Mouse (Mus musculus) heart, postnatal 0 days (tissue): ENCODE results near the gene Kat6b.

Experiments
- CTCF ChIP-seq: IDR thresholded peaks from 2 replicates; pipeline ENCODE4 v1.5.1; 2016; ENCODE audit warnings: antibody characterized with exemption, control low read depth, low read depth
- EP300 ChIP-seq: IDR thresholded peaks from 2 replicates; pipeline ENCODE4 v1.6.1; 2016; ENCODE audit warnings: antibody characterized with exemption, low read depth

DNA sequence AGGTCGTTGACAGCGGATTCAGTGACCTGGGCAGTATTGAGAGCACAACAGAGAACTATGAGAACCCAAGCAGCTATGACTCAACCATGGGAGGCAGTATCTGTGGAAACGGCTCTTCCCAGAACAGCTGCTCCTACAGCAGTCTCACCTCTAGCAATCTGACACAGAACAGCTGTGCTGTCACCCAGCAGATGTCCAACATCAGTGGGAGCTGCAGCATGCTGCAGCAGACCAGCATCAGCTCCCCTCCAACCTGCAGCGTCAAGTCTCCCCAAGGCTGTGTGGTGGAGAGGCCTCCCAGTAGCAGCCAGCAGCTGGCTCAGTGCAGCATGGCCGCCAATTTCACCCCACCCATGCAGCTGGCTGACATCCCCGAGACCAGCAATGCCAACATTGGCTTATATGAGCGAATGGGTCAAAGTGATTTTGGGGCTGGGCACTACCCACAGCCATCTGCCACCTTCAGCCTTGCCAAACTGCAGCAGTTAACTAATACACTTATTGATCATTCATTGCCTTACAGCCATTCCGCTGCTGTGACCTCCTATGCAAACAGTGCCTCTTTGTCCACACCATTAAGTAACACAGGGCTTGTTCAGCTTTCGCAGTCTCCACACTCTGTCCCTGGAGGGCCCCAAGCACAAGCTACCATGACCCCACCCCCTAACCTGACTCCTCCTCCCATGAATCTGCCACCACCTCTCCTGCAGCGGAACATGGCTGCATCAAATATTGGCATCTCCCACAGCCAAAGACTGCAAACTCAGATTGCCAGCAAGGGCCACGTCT, 188.6 kb downstream of the Kat6b start:
- TF ChIP-seq CTCF (no peak), EP300 (no peak)
